Comparison of ENCODE assay signal across 25 mouse cellular contexts in genomic region chr9:98962478-98963142, GRCm38 (mm10). TPM values are rescaled to one million over a fixed set of nuclear protein-coding genes. Genes with fewer than 3 reads are reported as not detected.
A peak's percentile ranks its signal among the peaks of the same experiment; 100 is the strongest.
DNase-seq lines count a peak whose midpoint lies in the region; ATAC-seq lines count a peak whose summit lies in the region.
"Had no signal": no experiment of that assay in that cellular context is flagged by ENCODE, and none has a peak within 500 bp of the region (broad histone marks: within the 10 kb centered on the region; RNA-seq: fewer than 3 reads in every experiment).

No protein-coding gene starts in this region.

- H3K9ac ChIP-seq in forebrain, embryonic 13.5 days: no peak overlapping the region
- H3K9ac ChIP-seq in midbrain, embryonic 11.5 days (ENCODE audit: low read length): no peak overlapping the region
- H3K9ac ChIP-seq in midbrain, embryonic 15.5 days: no peak overlapping the region
- H3K9ac ChIP-seq in limb, embryonic 11.5 days (ENCODE audit: low read length): no peak overlapping the region
- H3K9ac ChIP-seq: liver, embryonic 15.5 days; lung, embryonic 15.5 days; midbrain, embryonic 12.5 days had no signal

- under 1% methylated on average over 20 of the region's 20 CpGs for WGBS in forebrain, embryonic 10.5 days
- under 1% methylated on average over 20 of the region's 20 CpGs for WGBS in forebrain, embryonic 13.5 days
- under 1% methylated on average over 20 of the region's 20 CpGs for WGBS in midbrain, embryonic 11.5 days
- under 1% methylated on average over 20 of the region's 20 CpGs for WGBS in midbrain, embryonic 15.5 days
- under 1% methylated on average over 20 of the region's 20 CpGs for WGBS in embryonic facial prominence, embryonic 10.5 days
- WGBS in limb, embryonic 11.5 days: under 1% methylated on average over 20 of the region's 20 CpGs

- H3K27ac ChIP-seq in forebrain, embryonic 10.5 days: no peak overlapping the region
- H3K27ac ChIP-seq in forebrain, embryonic 13.5 days: no peak overlapping the region
- no peak overlapping the region for H3K27ac ChIP-seq in midbrain, embryonic 11.5 days (ENCODE audit: low read depth, low read length)
- H3K27ac ChIP-seq in midbrain, embryonic 15.5 days: no peak overlapping the region
- 0 out of 2 replicates have a peak overlapping the region, but pooled peaks have one; percentile 35 for H3K27ac ChIP-seq in embryonic facial prominence, embryonic 10.5 days (replicated peaks)
- no peak overlapping the region for H3K27ac ChIP-seq in limb, embryonic 11.5 days (replicated peaks; ENCODE audit: low read depth, low read length)
- H3K27ac ChIP-seq: left cerebral cortex, adult 2 months; liver, embryonic 15.5 days; lung, embryonic 15.5 days; midbrain, embryonic 12.5 days; stomach, postnatal 0 days had no signal

- H3K4me2 ChIP-seq in forebrain, embryonic 13.5 days: no peak overlapping the region
- no peak overlapping the region; the same call in 1 of the 2 replicates for H3K4me2 ChIP-seq in midbrain, embryonic 11.5 days
- H3K4me2 ChIP-seq in midbrain, embryonic 15.5 days: no peak overlapping the region
- no peak overlapping the region for H3K4me2 ChIP-seq in limb, embryonic 11.5 days (ENCODE audit: low read depth, severe bottlenecking)
- H3K4me2 ChIP-seq: liver, embryonic 15.5 days; lung, embryonic 15.5 days; midbrain, embryonic 12.5 days had no signal

- H3K36me3 ChIP-seq in forebrain, embryonic 10.5 days (replicated peaks): no peaks in the 10 kb centered on the region
- no peaks in the 10 kb centered on the region for H3K36me3 ChIP-seq in forebrain, embryonic 13.5 days (ENCODE audit: poor library complexity, severe bottlenecking)
- H3K36me3 ChIP-seq in midbrain, embryonic 11.5 days (ENCODE audit: control insufficient read depth, insufficient read depth, low read length): no peaks in the 10 kb centered on the region
- H3K36me3 ChIP-seq in midbrain, embryonic 15.5 days (replicated peaks): no peaks in the 10 kb centered on the region
- H3K36me3 ChIP-seq in embryonic facial prominence, embryonic 10.5 days (replicated peaks): no peaks in the 10 kb centered on the region
- H3K36me3 ChIP-seq in limb, embryonic 11.5 days (ENCODE audit: control insufficient read depth, insufficient read depth, low read length): no peaks in the 10 kb centered on the region
- H3K36me3 ChIP-seq: liver, embryonic 15.5 days; lung, embryonic 15.5 days; midbrain, embryonic 12.5 days had no signal

- H3K4me1 ChIP-seq in forebrain, embryonic 10.5 days: peaks cover 35% of the 10 kb centered on the region
- no peaks in the 10 kb centered on the region; the same call in 1 of the 2 replicates for H3K4me1 ChIP-seq in forebrain, embryonic 13.5 days
- peaks cover 5% of the 10 kb centered on the region for H3K4me1 ChIP-seq in midbrain, embryonic 11.5 days (ENCODE audit: control insufficient read depth, insufficient read depth, low read length)
- no peaks in the 10 kb centered on the region for H3K4me1 ChIP-seq in midbrain, embryonic 15.5 days
- H3K4me1 ChIP-seq in embryonic facial prominence, embryonic 10.5 days: peaks cover 33% of the 10 kb centered on the region
- H3K4me1 ChIP-seq in limb, embryonic 11.5 days (ENCODE audit: control insufficient read depth, insufficient read depth, low read length): no peaks in the 10 kb centered on the region
- H3K4me1 ChIP-seq: liver, embryonic 15.5 days; lung, embryonic 15.5 days had no signal

- peak; percentile 42 for DNase-seq in forebrain, embryonic 10.5 days (ENCODE audit: extremely low spot score, low spot score)
- DNase-seq in midbrain, embryonic 11.5 days (ENCODE audit: low spot score, missing footprints): peak; percentile 96
- DNase-seq in embryonic facial prominence, embryonic 10.5 days (ENCODE audit: low spot score): peak; percentile 54
- DNase-seq in limb, embryonic 11.5 days (ENCODE audit: low spot score): peak; percentile 45
- DNase-seq: cerebellum, adult 11 months; cerebellum, adult 9-11 months; kidney, adult 18-20 months; liver; lung, postnatal 4 days; right cerebral cortex, postnatal 14 days; thymus, adult 2 months; thymus, postnatal 4 days had no signal

- H3K9me3 ChIP-seq in forebrain, embryonic 10.5 days: no peaks in the 10 kb centered on the region
- H3K9me3 ChIP-seq in forebrain, embryonic 13.5 days (replicated peaks): no peaks in the 10 kb centered on the region
- H3K9me3 ChIP-seq in midbrain, embryonic 11.5 days (ENCODE audit: control insufficient read depth, low read length): no peaks in the 10 kb centered on the region
- no peaks in the 10 kb centered on the region for H3K9me3 ChIP-seq in midbrain, embryonic 15.5 days
- no peaks in the 10 kb centered on the region for H3K9me3 ChIP-seq in embryonic facial prominence, embryonic 10.5 days
- no peaks in the 10 kb centered on the region for H3K9me3 ChIP-seq in limb, embryonic 11.5 days (ENCODE audit: control insufficient read depth, low read length)
- H3K9me3 ChIP-seq: liver, embryonic 15.5 days; lung, embryonic 15.5 days; midbrain, embryonic 12.5 days had no signal

- peak overlapping the region; percentile 5; the same call in 1 of the 2 replicates for H3K4me3 ChIP-seq in forebrain, embryonic 10.5 days
- no peak overlapping the region for H3K4me3 ChIP-seq in forebrain, embryonic 13.5 days
- no peak overlapping the region for H3K4me3 ChIP-seq in midbrain, embryonic 11.5 days (ENCODE audit: low read depth, low read length)
- H3K4me3 ChIP-seq in midbrain, embryonic 15.5 days: no peak overlapping the region
- peak overlapping the region; percentile 4; the same call in 1 of the 2 replicates for H3K4me3 ChIP-seq in embryonic facial prominence, embryonic 10.5 days
- H3K4me3 ChIP-seq in limb, embryonic 11.5 days (ENCODE audit: low read depth, low read length): no peak overlapping the region
- H3K4me3 ChIP-seq: left cerebral cortex, adult 2 months; liver, embryonic 15.5 days; lung, embryonic 15.5 days; midbrain, embryonic 12.5 days had no signal

- ATAC-seq in forebrain, embryonic 13.5 days: no peak
- ATAC-seq in midbrain, embryonic 11.5 days (ENCODE audit: low FRiP score): no peak
- ATAC-seq in midbrain, embryonic 15.5 days (replicated peaks): no peak
- ATAC-seq in limb, embryonic 11.5 days (ENCODE audit: insufficient number of reproducible peaks, low FRiP score, low TSS enrichment, low read depth): no peak
- ATAC-seq in frontal cortex, adult (ENCODE audit: low TSS enrichment): no peak
- ATAC-seq: inflammation-experienced regulatory T-cells, adult 6 months had no signal

- H3K27me3 ChIP-seq in forebrain, embryonic 10.5 days (ENCODE audit: poor library complexity, severe bottlenecking): peaks cover 100% of the 10 kb centered on the region
- peaks cover 98% of the 10 kb centered on the region for H3K27me3 ChIP-seq in forebrain, embryonic 13.5 days
- H3K27me3 ChIP-seq in midbrain, embryonic 11.5 days (ENCODE audit: control insufficient read depth, insufficient read depth, low read length): peaks cover 83% of the 10 kb centered on the region
- H3K27me3 ChIP-seq in midbrain, embryonic 15.5 days (replicated peaks): peaks cover 80% of the 10 kb centered on the region
- peaks cover 100% of the 10 kb centered on the region for H3K27me3 ChIP-seq in embryonic facial prominence, embryonic 10.5 days (replicated peaks; ENCODE audit: low read depth, poor library complexity, severe bottlenecking)
- H3K27me3 ChIP-seq in limb, embryonic 11.5 days (ENCODE audit: control insufficient read depth, insufficient read depth, low read length): peaks cover 80% of the 10 kb centered on the region

RNA-seq across cellular contexts. Expression of gene Foxl2, which starts 7.5 kb away (rescaled TPM):
- polyA plus RNA-seq in forebrain, embryonic 10.5 days (2016; fragmentation: Nextera tagmentation; extraction: Ambion mirVana): 0.98 and 1.1 TPM in 2 replicates
- 0.34 TPM in 2 replicates for polyA plus RNA-seq in forebrain, embryonic 13.5 days (2015; fragmentation: Nextera tagmentation; extraction: Ambion mirVana)
- 2.2 and 3.6 TPM in 2 replicates for polyA plus RNA-seq in midbrain, embryonic 11.5 days (2014; fragmentation: Nextera tagmentation; extraction: Ambion mirVana)
- 0.61 and 0.75 TPM in 2 replicates for polyA plus RNA-seq in midbrain, embryonic 15.5 days (2015; fragmentation: Nextera tagmentation; extraction: Ambion mirVana)
- polyA plus RNA-seq in embryonic facial prominence, embryonic 10.5 days (2016; fragmentation: Nextera tagmentation; extraction: Ambion mirVana): 1.9 and 2.4 TPM in 2 replicates
- not detected in 2 replicates for polyA plus RNA-seq in limb, embryonic 11.5 days (2014; fragmentation: Nextera tagmentation; extraction: Ambion mirVana)
- polyA plus RNA-seq: inflammation-experienced regulatory T-cells, adult 6 months; kidney, embryonic 16.5 days; liver, embryonic 15.5 days; lung, embryonic 15.5 days; stomach, postnatal 0 days had no signal

RNA-seq across cellular contexts. Expression of gene Faim, which starts 23.6 kb away (rescaled TPM):
- polyA plus RNA-seq in forebrain, embryonic 10.5 days (2016; fragmentation: Nextera tagmentation; extraction: Ambion mirVana): 69.0 and 71.3 TPM in 2 replicates
- polyA plus RNA-seq in forebrain, embryonic 13.5 days (2015; fragmentation: Nextera tagmentation; extraction: Ambion mirVana): 84.6 and 97.0 TPM in 2 replicates
- polyA plus RNA-seq in midbrain, embryonic 11.5 days (2014; fragmentation: Nextera tagmentation; extraction: Ambion mirVana): 87.3 and 91.8 TPM in 2 replicates
- polyA plus RNA-seq in midbrain, embryonic 15.5 days (2015; fragmentation: Nextera tagmentation; extraction: Ambion mirVana): 110 and 115 TPM in 2 replicates
- polyA plus RNA-seq in embryonic facial prominence, embryonic 10.5 days (2016; fragmentation: Nextera tagmentation; extraction: Ambion mirVana): 58.1 and 61.8 TPM in 2 replicates
- 58.5 TPM in 2 replicates for polyA plus RNA-seq in limb, embryonic 11.5 days (2014; fragmentation: Nextera tagmentation; extraction: Ambion mirVana)

RNA-seq across cellular contexts. Expression of gene 7420426K07Rik, which starts 59.7 kb away (rescaled TPM):
- not detected in 2 replicates for polyA plus RNA-seq in forebrain, embryonic 10.5 days (2016; fragmentation: Nextera tagmentation; extraction: Ambion mirVana)
- polyA plus RNA-seq in forebrain, embryonic 13.5 days (2015; fragmentation: Nextera tagmentation; extraction: Ambion mirVana): not detected in 2 replicates
- 0.11 TPM in 1 of 2 replicates, not detected in the other for polyA plus RNA-seq in midbrain, embryonic 11.5 days (2014; fragmentation: Nextera tagmentation; extraction: Ambion mirVana)
- not detected in 2 replicates for polyA plus RNA-seq in midbrain, embryonic 15.5 days (2015; fragmentation: Nextera tagmentation; extraction: Ambion mirVana)
- not detected in 2 replicates for polyA plus RNA-seq in embryonic facial prominence, embryonic 10.5 days (2016; fragmentation: Nextera tagmentation; extraction: Ambion mirVana)
- not detected in 2 replicates for polyA plus RNA-seq in limb, embryonic 11.5 days (2014; fragmentation: Nextera tagmentation; extraction: Ambion mirVana)
- polyA plus RNA-seq: forebrain, embryonic 11.5 days; heart, embryonic 16.5 days; inflammation-experienced regulatory T-cells, adult 6 months; kidney, embryonic 16.5 days; liver, embryonic 15.5 days; lung, embryonic 15.5 days; midbrain, embryonic 12.5 days; neural tube, embryonic 11.5 days; stomach, postnatal 0 days; thymus, adult 2 months had no signal

Comparison
In these comparisons a context has a peak if more than half of its experiments do, and no peak if none do; other contexts are left out.
1. H3K4me3 ChIP-seq: peak in forebrain, embryonic 10.5 days (single experiment) and embryonic facial prominence, embryonic 10.5 days (single experiment); none in forebrain, embryonic 13.5 days (single experiment), midbrain, embryonic 11.5 days (single experiment), midbrain, embryonic 15.5 days (single experiment) and limb, embryonic 11.5 days (single experiment).
2. DNase-seq: peak in every context shown above with its lines; median percentile 96 in midbrain, embryonic 11.5 days; 54 in embryonic facial prominence, embryonic 10.5 days; 45 in limb, embryonic 11.5 days; 42 in forebrain, embryonic 10.5 days.